Mouse (Mus musculus): ENCODE results near the gene Guca2a. TPM values are rescaled to one million over a fixed set of nuclear protein-coding genes. Genes with fewer than 3 reads are reported as not detected.

The Guca2a gene
- total and polyA plus RNA-seq, 3 experiments: not detected

- H3K9ac ChIP-seq (ENCODE audit: insufficient read depth, low read depth): no peak overlapping the region
- no peaks in the 10 kb centered on the region for H3K9me3 ChIP-seq (replicated peaks; ENCODE audit: low read length)
- TF ChIP-seq POLR2AphosphoS2 (IDR thresholded peaks at IDR 0.05; ENCODE audit: low read depth, low read length) (no peak), POLR2A (IDR thresholded peaks at IDR 0.05; ENCODE audit: low read depth, low read length) (no peak), ETS1 (conservative IDR thresholded peaks at IDR 0.05; ENCODE audit: low read depth, low read length) (no peak)
- H3K27ac ChIP-seq (ENCODE audit: insufficient read depth, low read depth): no peak overlapping the region
- no peak overlapping the region for H3K4me3 ChIP-seq (replicated peaks in 1 of 3; ENCODE audit: low read depth in 2 of 3, low read length in 2 of 3, poor library complexity in 1 of 3)
- no peak for DNase-seq (ENCODE audit: extremely low read depth)
- no peaks in the 10 kb centered on the region for H3K27me3 ChIP-seq (replicated peaks)
- no peaks in the 10 kb centered on the region for H3K36me3 ChIP-seq (replicated peaks in 1 of 2; ENCODE audit: control insufficient read depth in 1 of 2, insufficient read depth in 1 of 2, low read length in 1 of 2)
- in situ Hi-C loops (cut with MboI; ENCODE audit: low pct_ligation_motif_present, low pct_unique_long_range_greater_than_20kb, low sequenced_read_pairs): loop anchor here (25.0 kb wide), 1 partner anchor 408 kb away; the partner anchor contains the start of gene Cldn19
- H3K4me1 ChIP-seq (ENCODE audit: control insufficient read depth in 1 of 2, insufficient read depth in 2 of 2): peaks cover 31 to 72% of the 10 kb centered on the region in 2 experiments
- H3K4me2 ChIP-seq (ENCODE audit: insufficient read depth, low read depth, poor library complexity, severe bottlenecking): peak overlapping the region; percentile 82
- H3K79me2 ChIP-seq (replicated peaks; ENCODE audit: control insufficient read depth, extremely low read depth, insufficient read depth, poor library complexity, severe bottlenecking): no peaks in the 10 kb centered on the region
- dilution Hi-C loops (cut with MboI; ENCODE audit: extremely low pct_ligation_motif_present, extremely low pct_unique_long_range_greater_than_20kb, low sequenced_read_pairs): no loop called here
Observed at GRCm38 (mm10) chr4:119670736-119671135, 33.2 kb downstream of the Guca2a start.

- dilution Hi-C loops (cut with MboI; ENCODE audit: extremely low pct_ligation_motif_present, extremely low pct_unique_long_range_greater_than_20kb, low sequenced_read_pairs) (no loop called here), in situ Hi-C loops (cut with MboI; ENCODE audit: low pct_ligation_motif_present, low pct_unique_long_range_greater_than_20kb, low sequenced_read_pairs) (loop anchor here (25.0 kb wide), 1 partner anchor 409 kb away; the partner anchor contains the start of gene Cldn19)
- Histone ChIP-seq H3K36me3 (replicated peaks in 1 of 2; ENCODE audit: control insufficient read depth in 1 of 2, insufficient read depth in 1 of 2, low read length in 1 of 2) (no peaks in the 10 kb centered on the region), H3K79me2 (replicated peaks; ENCODE audit: control insufficient read depth, extremely low read depth, insufficient read depth, poor library complexity, severe bottlenecking) (no peaks in the 10 kb centered on the region), H3K9ac (ENCODE audit: insufficient read depth, low read depth) (no peak overlapping the region), H3K9me3 (replicated peaks; ENCODE audit: low read length) (no peaks in the 10 kb centered on the region), H3K4me3 (replicated peaks in 1 of 3; ENCODE audit: low read depth in 2 of 3, low read length in 2 of 3, poor library complexity in 1 of 3) (no peak overlapping the region), H3K27me3 (replicated peaks) (no peaks in the 10 kb centered on the region), H3K4me1 (ENCODE audit: control insufficient read depth in 1 of 2, insufficient read depth in 2 of 2) (peaks cover 31 to 72% of the 10 kb centered on the region in 2 experiments), H3K4me2 (ENCODE audit: insufficient read depth, low read depth, poor library complexity, severe bottlenecking) (no peak overlapping the region), H3K27ac (ENCODE audit: insufficient read depth, low read depth) (no peak overlapping the region)
- no peak for DNase-seq (ENCODE audit: extremely low read depth)
- TF ChIP-seq ETS1 (conservative IDR thresholded peaks at IDR 0.05; ENCODE audit: low read depth, low read length) (no peak), MXI1 (IDR thresholded peaks at IDR 0.05; ENCODE audit: low read depth, low read length) (no peak), POLR2AphosphoS2 (IDR thresholded peaks at IDR 0.05; ENCODE audit: low read depth, low read length) (no peak), RCOR1 (conservative IDR thresholded peaks at IDR 0.05; ENCODE audit: low read depth, low read length) (no peak), E2F4 (IDR thresholded peaks at IDR 0.05; ENCODE audit: insufficient replicate concordance, low read depth, low read length) (no peak), ZKSCAN1 (IDR thresholded peaks at IDR 0.05; ENCODE audit: borderline replicate concordance, low read depth, low read length) (no peak), BHLHE40 (IDR thresholded peaks at IDR 0.05; ENCODE audit: low read depth, low read length) (no peak), MYC (IDR thresholded peaks at IDR 0.05; ENCODE audit: low read depth, low read length) (no peak)
Observed at GRCm38 (mm10) chr4:119671164-119671563, 33.7 kb downstream of the Guca2a start.

GRCm38 (mm10) chr4:119672685-119673084 lies 35.2 kb downstream of the Guca2a start:
- peak; percentile 57 for DNase-seq (ENCODE audit: extremely low read depth)
- no peak overlapping the region for H3K4me3 ChIP-seq (replicated peaks in 1 of 3; ENCODE audit: low read depth in 2 of 3, low read length in 2 of 3, poor library complexity in 1 of 3)
- TF ChIP-seq EP300 (IDR thresholded peaks at IDR 0.05; ENCODE audit: low read length): no peak
- TF ChIP-seq USF1 (IDR thresholded peaks at IDR 0.05; ENCODE audit: low read depth, low read length): no peak
- no peak for TF ChIP-seq NRF1 (IDR thresholded peaks at IDR 0.05; ENCODE audit: low read depth, low read length)
- TF ChIP-seq ZC3H11A (IDR thresholded peaks at IDR 0.05; ENCODE audit: low read depth, low read length): no peak
- no peak for TF ChIP-seq BHLHE40 (IDR thresholded peaks at IDR 0.05; ENCODE audit: low read depth, low read length)
- no peak for TF ChIP-seq ZMIZ1 (IDR thresholded peaks at IDR 0.05; ENCODE audit: low read depth, low read length)
- peak; percentile 62 for TF ChIP-seq SMC3 (IDR thresholded peaks at IDR 0.05; ENCODE audit: low read depth, low read length)
- TF ChIP-seq CHD1 (IDR thresholded peaks at IDR 0.05; ENCODE audit: low read depth, low read length): no peak
- TF ChIP-seq MAX (IDR thresholded peaks at IDR 0.05; ENCODE audit: low read length): no peak
- no peak for TF ChIP-seq SIN3A (IDR thresholded peaks at IDR 0.05; ENCODE audit: low read length)
- no peak for TF ChIP-seq POLR2A (IDR thresholded peaks at IDR 0.05; ENCODE audit: low read depth, low read length)
- no peak for TF ChIP-seq ETS1 (conservative IDR thresholded peaks at IDR 0.05; ENCODE audit: low read depth, low read length)
- no peak for TF ChIP-seq MAZ (IDR thresholded peaks at IDR 0.05; ENCODE audit: low read depth, low read length)
- TF ChIP-seq CTCF (conservative IDR thresholded peaks at IDR 0.05 in 1 of 2, IDR thresholded peaks at IDR 0.05 in 1 of 2; ENCODE audit: low read depth in 2 of 2, low read length in 2 of 2): peak in 1 of 2 experiments; percentile 67; a peak in 2 of 4 replicates
- no peak for TF ChIP-seq ZKSCAN1 (IDR thresholded peaks at IDR 0.05; ENCODE audit: borderline replicate concordance, low read depth, low read length)
- TF ChIP-seq MXI1 (IDR thresholded peaks at IDR 0.05; ENCODE audit: low read depth, low read length): no peak
- TF ChIP-seq TCF12 (IDR thresholded peaks at IDR 0.05; ENCODE audit: low read depth, low read length): no peak
- no peak for TF ChIP-seq E2F4 (IDR thresholded peaks at IDR 0.05; ENCODE audit: insufficient replicate concordance, low read depth, low read length)
- no peak for TF ChIP-seq ELF1 (IDR thresholded peaks at IDR 0.05; ENCODE audit: low read depth, low read length)
- TF ChIP-seq MEF2A (IDR thresholded peaks at IDR 0.05; ENCODE audit: borderline replicate concordance, low read depth, low read length): 0 out of 2 replicates have a peak, but pooled peaks have one; percentile 26
- TF ChIP-seq RCOR1 (conservative IDR thresholded peaks at IDR 0.05; ENCODE audit: low read depth, low read length): no peak
- peak; percentile 48 for TF ChIP-seq RAD21 (IDR thresholded peaks at IDR 0.05; ENCODE audit: low read depth, low read length)
- TF ChIP-seq POLR2AphosphoS2 (IDR thresholded peaks at IDR 0.05; ENCODE audit: low read depth, low read length): no peak

More at GRCm38 (mm10) chr4:119672685-119673084, 35.2 kb downstream of the Guca2a start:
- in situ Hi-C loops (cut with MboI; ENCODE audit: low pct_ligation_motif_present, low pct_unique_long_range_greater_than_20kb, low sequenced_read_pairs): loop anchor here (25.0 kb wide), 1 partner anchor 410 kb away; the partner anchor contains the start of gene Cldn19
- Histone ChIP-seq H3K4me2 (ENCODE audit: insufficient read depth, low read depth, poor library complexity, severe bottlenecking) (no peak overlapping the region), H3K27me3 (replicated peaks) (no peaks in the 10 kb centered on the region), H3K36me3 (replicated peaks in 1 of 2; ENCODE audit: control insufficient read depth in 1 of 2, insufficient read depth in 1 of 2, low read length in 1 of 2) (no peaks in the 10 kb centered on the region), H3K4me1 (ENCODE audit: control insufficient read depth in 1 of 2, insufficient read depth in 2 of 2) (peaks cover 24 to 68% of the 10 kb centered on the region in 2 experiments), H3K9me3 (replicated peaks; ENCODE audit: low read length) (no peaks in the 10 kb centered on the region), H3K79me2 (replicated peaks; ENCODE audit: control insufficient read depth, extremely low read depth, insufficient read depth, poor library complexity, severe bottlenecking) (no peaks in the 10 kb centered on the region), H3K9ac (ENCODE audit: insufficient read depth, low read depth) (no peak overlapping the region), H3K27ac (ENCODE audit: insufficient read depth, low read depth) (no peak overlapping the region)
- dilution Hi-C loops (cut with MboI; ENCODE audit: extremely low pct_ligation_motif_present, extremely low pct_unique_long_range_greater_than_20kb, low sequenced_read_pairs): no loop called here

Measured in CH12.LX (cell line).